Mouse (Mus musculus) lung, adult 2 months (tissue): ENCODE data around the gene Cry2.

Experiments
- CTCF ChIP-seq: fragments of 200-500 bp; IDR thresholded peaks from 2 replicates; pipeline ENCODE4 v1.5.1; 2011; ENCODE audit warnings: mild to moderate bottlenecking, low read length, control low read depth; ENCODE audit not compliant: insufficient read depth
- POLR2A ChIP-seq: fragments of 200-500 bp; IDR thresholded peaks from 2 replicates; pipeline ENCODE4 v1.6.1; 2011; ENCODE audit warnings: low read depth, mild to moderate bottlenecking, control low read depth, low read length, borderline replicate concordance; ENCODE audit errors: extremely low read depth

- TF ChIP-seq CTCF: no peak
- no peak for TF ChIP-seq POLR2A
Observed at GRCm38 (mm10) chr2:92423156-92423555, 10.7 kb downstream of the Cry2 start.
